Mouse (Mus musculus) urinary bladder, postnatal 4 days (tissue): ENCODE measurements around the gene Slc35g3.
"Not testable (repeated sequence)": the region's sequence is repeated elsewhere in the genome, so short reads cannot be mapped to it uniquely, and the experiment has no call there.

Experiments used
- DNase-seq, 2 experiments: peaks; one replicate each; pipeline ENCODE4 v3.0.0; 2021 to 2022; ENCODE audit warnings: low spot score in 2 of 2

Slc35g3 gene

GRCm38 (mm10) chr11:69754701-69755100 lies 7.1 kb downstream of the Slc35g3 start:
- DNase-seq: no peak

GRCm38 (mm10) chr11:69754233-69754632 lies 7.5 kb downstream of the Slc35g3 start:
- no peak for DNase-seq

GRCm38 (mm10) chr11:69752686-69753085 lies 9.1 kb downstream of the Slc35g3 start:
- DNase-seq: no peak

GRCm38 (mm10) chr11:69751635-69752034 lies 10.1 kb downstream of the Slc35g3 start:
- no peak for DNase-seq

- not testable (repeated sequence) for DNase-seq
These were observed 30.4 kb downstream of the Slc35g3 start for GRCm38 (mm10) chr11:69731408-69731807.

GRCm38 (mm10) chr11:69729063-69729462 lies 32.7 kb downstream of the Slc35g3 start:
- no peak for DNase-seq

- no peak for DNase-seq
These were observed 35.8 kb downstream of the Slc35g3 start for GRCm38 (mm10) chr11:69725951-69726350.

- DNase-seq: no peak
These were observed 38.7 kb downstream of the Slc35g3 start for GRCm38 (mm10) chr11:69723074-69723473.

- DNase-seq: no peak
These were observed 40.9 kb downstream of the Slc35g3 start for GRCm38 (mm10) chr11:69720852-69721251.

GRCm38 (mm10) chr11:69719423-69719822 lies 42.3 kb downstream of the Slc35g3 start:
- DNase-seq: no peak

- DNase-seq: no peak
These were observed 43.1 kb downstream of the Slc35g3 start for GRCm38 (mm10) chr11:69718661-69719060.

- no peak for DNase-seq
These were observed 44.8 kb downstream of the Slc35g3 start for GRCm38 (mm10) chr11:69716953-69717352.

GRCm38 (mm10) chr11:69715929-69716328 lies 45.8 kb downstream of the Slc35g3 start:
- no peak for DNase-seq

GRCm38 (mm10) chr11:69715482-69715881 lies 46.3 kb downstream of the Slc35g3 start:
- no peak for DNase-seq

GRCm38 (mm10) chr11:69714636-69715329 lies 47.0 kb downstream of the Slc35g3 start:
- no peak for DNase-seq

GRCm38 (mm10) chr11:69712954-69713672 lies 48.7 kb downstream of the Slc35g3 start:
- DNase-seq: no peak

GRCm38 (mm10) chr11:69711082-69711481 lies 50.7 kb downstream of the Slc35g3 start:
- no peak for DNase-seq

GRCm38 (mm10) chr11:69710470-69710869 lies 51.3 kb downstream of the Slc35g3 start:
- DNase-seq: no peak
